Mouse (Mus musculus) erythroblast, embryonic 14.5 days (primary cell): ENCODE measurements around the gene Rab11a.

Experiments
- GATA1 ChIP-seq: IDR thresholded peaks from 2 replicates; pipeline ENCODE4 v1.6.1; 2012; ENCODE audit warnings: low read length, inconsistent platforms, mixed read lengths
- TAL1 ChIP-seq: IDR thresholded peaks from 3 replicates; pipeline ENCODE4 v1.6.1; 2012; ENCODE audit warnings: low read length, inconsistent platforms, mixed read lengths

- no peak for TF ChIP-seq GATA1
- TF ChIP-seq TAL1: no peak
Observed at GRCm38 (mm10) chr9:64777441-64777987, 40.0 kb upstream of the Rab11a start.
